Mouse (Mus musculus) MEL-GATA-1-ER (cell line): ENCODE data around the gene Cdc40.

Experiments used
- DNase-seq: peaks from one replicate; pipeline ENCODE4 v3.0.0-alpha.2; 2012; ENCODE audit warnings: low read depth; ENCODE audit errors: extremely low read depth

Cdc40 gene

DNA sequence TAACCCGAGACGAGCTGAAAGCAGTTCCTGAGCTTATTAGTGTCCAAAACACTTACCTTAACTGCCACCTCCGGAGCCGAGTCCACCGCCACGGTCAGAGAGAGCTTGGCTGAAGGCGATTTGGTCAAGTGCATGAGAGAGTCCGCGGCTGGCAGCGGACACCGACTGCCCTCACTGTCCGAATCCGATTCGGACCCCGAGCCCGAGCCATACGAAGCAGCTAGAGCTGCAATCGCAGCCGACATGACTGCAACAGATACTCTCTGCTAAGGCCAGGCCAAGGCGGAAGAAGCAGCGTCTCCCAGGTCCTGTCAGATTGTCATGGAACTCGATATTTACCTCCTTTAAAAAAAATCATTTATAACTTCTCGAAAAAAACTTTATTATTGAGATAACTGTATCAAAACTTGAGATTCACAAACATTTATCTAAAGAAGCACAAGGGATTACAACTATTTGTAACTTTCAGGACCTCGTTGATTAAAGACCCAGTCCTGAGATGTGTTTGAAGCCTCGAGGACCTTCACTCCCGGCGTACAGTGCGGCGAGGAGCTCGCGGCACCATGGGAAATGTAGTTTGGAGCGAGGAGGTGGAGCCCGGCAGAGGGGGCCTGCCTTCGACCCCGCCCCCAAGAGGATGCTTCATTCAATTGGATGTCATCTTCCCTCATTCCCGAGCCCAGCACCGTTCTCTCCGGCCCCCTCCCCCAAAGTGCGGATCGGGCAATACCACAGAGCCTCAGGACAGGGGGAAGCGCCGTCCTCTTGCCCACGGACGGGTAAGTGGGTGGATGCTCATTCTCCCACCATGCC, at the start of gene Cdc40, which contains the start of gene Wasf1:
Cdc40 (minus strand) TSS at position 481 of the 813 bp plus-strand sequence.
Wasf1 (plus strand) TSS at position 645 of the 813 bp plus-strand sequence.
- DNase-seq: peak; percentile 95

DNA sequence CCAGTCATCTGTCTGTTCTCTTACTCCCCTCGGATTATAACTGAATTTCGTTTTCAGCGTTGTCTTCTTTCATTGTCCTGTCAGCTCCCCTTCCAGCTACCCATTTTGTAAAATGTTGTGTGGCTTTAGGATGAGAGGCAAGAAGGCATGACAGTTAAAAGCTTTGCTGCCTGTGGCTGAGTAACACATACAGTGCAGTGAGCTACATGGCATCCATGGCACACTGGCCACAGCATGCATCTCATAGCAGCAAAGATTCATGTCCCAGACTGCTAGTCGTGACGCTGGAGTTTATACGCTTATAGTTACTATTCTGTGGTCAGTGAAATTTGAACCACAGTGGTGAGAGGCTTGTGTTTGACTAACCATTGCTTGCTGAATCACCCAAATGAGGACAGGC, 36.4 kb upstream of the Cdc40 start:
- no peak for DNase-seq

DNA sequence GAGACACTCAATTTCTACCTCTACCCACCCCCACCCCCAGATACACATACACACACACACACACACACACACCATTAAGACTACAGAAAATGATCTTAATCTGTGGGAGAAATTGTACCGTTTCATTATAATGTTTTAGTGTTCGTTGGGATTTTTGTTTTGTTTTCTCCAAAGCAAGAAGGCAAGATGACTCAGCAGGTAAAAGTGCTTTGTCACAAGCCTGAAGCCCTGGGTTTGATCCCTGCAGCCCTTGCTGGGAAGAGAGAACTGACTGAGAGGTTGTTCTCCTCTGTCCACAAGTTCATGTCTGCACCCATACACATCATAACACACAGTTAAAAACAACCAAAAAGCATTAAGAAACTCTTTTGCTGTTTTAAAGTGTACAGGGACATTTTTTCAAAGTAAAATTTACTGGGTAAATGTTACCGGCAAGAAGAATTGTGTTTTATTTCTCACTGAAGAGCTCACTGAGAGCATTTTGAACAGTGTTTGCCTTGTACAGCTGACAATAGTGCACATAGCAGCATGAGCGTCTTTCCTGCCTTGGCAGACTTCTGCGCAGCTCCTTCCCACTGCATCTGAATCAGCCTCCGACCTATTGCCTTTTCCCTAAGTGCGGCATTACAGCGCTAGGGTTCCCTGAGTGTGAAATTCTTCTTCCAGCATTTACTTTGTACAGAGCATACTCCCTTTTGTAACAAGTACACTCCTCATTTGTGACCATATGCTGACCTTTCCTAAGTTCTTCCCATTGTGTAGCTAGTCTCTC, 35.7 kb upstream of the Cdc40 start:
- peak; percentile 12 for DNase-seq

DNA sequence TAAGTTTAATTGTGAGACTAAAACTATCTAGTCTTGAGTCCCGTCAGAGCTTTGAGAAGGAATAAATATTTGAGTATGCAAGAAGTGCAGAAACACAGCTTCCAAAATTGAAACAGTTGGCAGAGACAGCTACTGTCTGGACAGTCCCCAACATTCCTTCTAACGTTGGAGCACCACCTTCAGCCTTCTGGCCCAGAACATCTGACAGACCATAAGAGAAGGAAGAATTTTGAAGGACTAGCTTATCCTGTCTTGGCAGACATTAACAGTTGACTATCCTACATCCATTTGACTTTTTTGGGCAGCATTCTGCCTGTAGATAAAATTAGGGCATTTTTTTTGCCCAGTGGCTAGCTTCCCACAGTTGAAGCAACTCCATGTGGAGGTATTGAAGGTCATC, 32.1 kb upstream of the Cdc40 start:
- no peak for DNase-seq

DNA sequence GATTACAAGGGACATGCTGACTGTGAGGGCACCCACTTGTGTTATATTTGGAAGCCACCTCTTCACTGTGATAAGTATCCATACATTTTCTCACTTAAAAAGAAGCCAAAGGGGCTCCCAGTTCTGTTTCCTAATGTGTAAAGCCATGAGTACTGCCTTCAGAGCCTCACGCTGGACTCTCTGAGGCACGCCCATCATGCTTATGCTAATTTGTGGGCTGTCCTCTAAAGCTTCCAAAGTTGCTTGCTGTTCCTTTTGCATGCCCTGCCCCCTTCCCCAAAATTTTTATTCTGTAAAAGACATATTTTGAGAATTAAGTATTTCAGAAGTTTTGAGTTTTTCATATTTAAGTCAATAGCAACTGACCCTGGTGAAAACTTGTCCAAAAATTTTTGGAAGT, 27.7 kb upstream of the Cdc40 start:
- no peak for DNase-seq

DNA sequence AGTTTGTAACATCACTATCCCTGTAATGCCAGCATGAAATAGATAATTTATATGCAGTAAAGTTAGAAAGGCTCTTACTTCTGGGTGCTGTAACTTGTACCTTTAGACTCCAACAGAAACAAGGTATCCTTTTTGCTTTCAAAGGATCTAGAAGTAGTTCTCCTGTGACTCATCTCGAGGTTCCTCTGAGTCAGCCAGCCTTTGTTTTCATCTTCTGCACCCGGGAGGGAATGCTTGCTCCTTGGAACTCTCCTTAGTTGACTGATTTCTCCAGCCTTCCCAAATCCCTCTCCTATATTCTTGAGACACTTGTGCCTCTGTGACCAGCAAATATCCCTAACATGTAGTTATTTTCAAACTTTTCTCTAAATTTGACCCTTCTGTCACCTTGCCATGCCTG, 25.5 kb upstream of the Cdc40 start:
- no peak for DNase-seq

DNA sequence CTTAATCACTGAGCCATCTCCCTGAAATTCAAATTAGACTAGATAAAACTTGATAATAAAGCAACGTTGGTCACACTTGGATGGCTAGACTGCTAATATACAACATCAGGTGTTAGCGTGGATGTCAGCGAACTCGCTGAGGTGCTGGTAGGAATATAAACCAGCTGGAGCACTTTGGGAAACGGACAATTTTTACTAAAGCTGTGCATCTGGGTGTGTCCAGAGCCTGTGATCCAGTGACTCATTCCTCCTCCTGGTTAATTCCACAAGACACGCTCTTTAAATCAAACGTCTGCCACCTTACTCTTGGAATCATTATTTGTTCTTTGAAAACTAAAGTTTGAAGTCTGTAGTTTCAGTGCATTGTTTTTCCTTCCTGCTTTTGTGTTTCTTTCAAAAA, 23.7 kb upstream of the Cdc40 start:
- DNase-seq: no peak

DNA sequence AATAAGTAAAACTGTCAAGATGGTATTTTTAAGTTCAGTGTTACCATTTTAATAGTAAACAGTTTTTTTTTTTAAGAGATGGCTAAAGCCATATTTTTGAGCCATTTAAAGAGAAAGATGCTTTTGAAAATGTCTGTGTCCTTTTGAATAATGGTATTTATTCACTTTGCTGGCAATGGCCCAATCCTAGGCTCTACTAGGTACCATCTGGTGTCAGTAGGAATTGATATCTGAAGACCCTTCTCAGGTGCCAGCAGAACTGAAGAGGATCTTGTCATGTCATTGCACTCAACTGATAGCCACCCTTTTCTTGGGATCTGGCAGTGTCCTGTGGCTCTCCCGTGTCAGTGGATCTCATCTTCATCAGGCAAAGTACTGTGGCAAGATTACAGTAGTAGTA, 23.0 kb upstream of the Cdc40 start:
- DNase-seq: no peak

DNA sequence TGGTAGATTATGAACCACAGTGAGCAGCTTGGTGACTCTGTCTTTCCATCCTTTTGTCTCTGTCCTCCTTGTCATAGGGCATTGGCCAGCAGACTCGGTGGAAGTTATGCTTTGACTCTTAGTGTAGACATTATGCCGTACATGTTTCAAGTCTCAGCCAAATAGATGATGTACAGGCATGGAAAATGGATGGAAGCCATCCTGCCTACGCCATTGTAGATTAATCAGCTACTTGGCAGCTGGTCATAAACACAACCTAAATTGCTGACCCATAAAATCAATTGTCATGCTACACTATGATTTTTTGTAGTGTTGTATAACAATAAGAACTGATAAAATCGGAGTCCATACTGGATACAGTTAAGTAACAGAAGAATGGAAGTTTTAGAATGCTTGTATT, 18.7 kb upstream of the Cdc40 start:
- no peak for DNase-seq

DNA sequence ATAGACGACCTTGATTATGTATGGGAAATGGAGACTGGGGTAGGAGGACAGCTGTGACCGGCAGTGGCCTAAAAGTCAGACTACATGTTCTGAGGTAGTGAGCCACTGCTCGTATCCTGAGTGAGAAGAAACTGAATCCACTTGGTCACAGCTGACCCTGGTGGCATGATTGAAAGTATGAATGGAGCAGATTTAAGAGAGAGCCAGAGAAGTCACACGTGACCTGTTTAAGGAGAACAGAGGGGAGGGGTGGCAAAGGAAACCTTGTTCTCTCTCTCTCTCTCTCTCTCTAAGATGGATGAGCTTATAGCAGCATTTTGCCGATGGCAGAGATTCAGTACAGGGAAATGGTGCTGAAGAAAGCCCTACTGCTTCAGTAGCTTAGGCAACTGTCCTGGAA, 13.5 kb upstream of the Cdc40 start:
- DNase-seq: no peak

DNA sequence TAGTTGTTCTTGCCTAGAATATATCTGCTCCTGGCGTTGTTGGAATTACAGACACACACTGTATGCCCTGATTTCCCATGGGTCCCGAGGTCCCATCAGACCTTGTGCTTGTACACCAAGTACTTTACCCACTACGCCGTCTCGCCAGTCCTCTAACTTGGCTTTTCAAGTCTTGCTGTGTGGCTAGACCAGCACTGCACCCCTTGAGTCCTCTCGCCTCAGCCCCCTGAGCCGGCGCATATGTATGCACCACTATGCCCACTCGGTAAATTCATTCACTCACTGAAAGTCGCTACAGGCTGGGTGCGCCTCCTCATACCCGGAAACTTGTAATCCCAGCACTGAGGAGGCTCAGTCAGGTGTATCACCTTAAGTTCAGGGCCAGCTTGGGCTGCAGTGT, 12.7 kb upstream of the Cdc40 start:
- no peak for DNase-seq

DNA sequence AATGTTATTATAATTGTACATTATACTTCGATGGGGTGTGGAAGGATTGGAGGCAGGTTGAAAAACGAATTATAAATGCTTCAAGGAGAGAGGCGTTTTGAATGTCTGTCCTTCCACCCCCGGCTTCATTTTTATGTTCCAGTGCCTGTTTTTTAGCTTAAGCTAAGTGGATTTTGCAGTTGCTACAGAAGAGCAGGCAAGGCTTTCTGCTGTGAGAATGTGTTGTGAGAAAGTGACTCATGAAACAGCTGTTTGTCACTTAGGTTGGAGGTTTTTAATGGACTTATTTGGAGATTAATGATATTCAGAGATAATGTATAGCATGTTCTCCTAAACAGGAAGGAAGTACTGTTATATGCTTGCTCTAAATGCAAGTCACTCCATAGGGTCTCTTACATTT, 6.0 kb upstream of the Cdc40 start:
- no peak for DNase-seq

DNA sequence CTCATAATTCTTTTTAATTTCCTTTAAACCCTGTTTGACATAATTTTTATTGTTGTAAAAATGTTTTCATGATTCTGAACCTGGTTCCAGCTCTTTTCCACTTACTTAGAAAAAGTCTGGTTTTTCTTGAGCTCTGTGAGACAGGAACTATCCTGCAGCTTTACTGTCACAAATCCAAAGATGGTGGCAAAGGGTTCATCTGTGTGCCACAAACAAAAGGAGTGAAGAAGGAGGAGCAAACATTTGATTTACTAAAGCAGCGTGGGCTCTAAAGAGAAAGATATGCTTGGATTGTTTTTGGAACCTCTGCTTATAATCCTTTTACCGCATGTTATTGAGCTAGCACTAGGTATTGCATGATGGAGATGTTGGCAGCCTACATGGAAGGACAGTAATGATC, 4.2 kb upstream of the Cdc40 start:
- DNase-seq: no peak

DNA sequence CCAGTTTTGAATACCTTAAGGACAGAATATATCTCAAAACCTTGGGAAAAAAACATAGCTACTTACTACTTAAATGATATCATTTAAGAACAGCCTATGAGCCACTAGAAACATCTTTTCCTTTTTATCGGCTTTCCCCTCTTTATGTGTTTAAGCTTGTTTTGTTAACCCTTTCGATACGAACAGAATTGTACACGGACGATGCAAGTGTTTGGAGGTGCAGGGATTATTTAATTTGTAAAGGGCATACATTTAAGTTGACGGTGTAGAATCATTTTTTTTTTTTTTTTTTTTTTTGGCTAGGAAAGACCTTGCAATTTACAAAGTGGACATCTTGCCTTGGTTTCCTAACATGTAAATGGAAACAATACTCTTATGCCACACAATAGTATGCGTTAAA, 2.3 kb upstream of the Cdc40 start:
- no peak for DNase-seq

DNA sequence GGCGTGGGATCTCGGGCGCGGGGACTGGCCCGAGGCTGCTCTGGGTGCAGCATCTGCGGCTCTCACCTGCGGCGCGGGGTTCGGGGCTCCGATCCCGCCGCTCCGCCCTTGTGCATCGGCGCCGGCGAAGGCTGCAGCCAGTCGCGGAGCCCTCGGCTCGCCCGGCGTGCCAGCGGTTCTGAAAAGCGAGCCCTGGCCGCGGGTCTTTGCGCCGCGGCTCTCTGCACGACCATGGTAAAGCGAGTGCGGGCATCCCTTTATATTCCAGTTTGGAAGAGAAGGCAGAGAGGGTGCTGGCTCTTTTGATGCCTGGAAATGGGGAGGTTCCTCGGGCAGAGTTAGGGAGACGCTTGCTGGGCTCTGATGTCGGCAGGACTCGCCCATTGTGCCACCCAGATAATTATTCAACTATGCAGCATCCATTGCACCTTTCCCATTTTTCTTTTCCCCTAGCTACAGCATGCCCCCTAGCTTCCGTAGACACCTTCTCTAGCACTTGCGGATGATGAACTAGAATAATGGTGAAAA, 1.2 kb upstream of the Cdc40 start:
- no peak for DNase-seq

DNA sequence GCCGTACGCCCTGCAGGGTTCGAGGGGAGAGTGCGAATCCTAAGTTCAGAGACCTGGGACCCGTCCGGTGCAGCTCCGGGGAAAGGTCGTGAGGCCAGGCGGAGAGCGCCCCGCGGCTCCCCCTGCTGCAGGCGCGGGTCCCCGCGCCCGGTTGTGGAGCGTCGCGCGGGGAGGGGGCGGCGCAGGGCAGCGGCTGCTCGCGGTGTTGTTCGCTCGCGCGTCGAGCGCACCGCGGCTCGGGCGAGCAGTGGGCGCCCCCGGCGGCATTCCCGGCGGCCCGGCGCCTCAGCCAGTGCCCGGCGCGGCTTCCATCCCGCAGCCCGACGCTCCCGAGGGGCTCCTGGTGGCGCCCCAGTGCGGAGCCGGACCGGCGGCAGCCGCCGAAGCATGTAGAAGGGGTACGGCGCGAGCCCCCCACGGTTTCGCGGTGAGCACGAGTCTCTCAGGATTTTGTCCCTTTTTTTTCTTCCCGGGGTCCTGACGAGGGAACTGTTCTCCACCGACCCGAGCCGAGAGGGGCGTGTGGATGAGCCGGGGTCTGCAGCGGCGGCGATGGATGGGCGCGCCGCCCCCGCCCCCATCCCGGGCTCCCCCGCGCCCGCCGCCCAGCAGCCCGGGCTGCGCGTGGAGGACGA, 650 bp upstream of the Cdc40 start:
- DNase-seq: no peak

DNA sequence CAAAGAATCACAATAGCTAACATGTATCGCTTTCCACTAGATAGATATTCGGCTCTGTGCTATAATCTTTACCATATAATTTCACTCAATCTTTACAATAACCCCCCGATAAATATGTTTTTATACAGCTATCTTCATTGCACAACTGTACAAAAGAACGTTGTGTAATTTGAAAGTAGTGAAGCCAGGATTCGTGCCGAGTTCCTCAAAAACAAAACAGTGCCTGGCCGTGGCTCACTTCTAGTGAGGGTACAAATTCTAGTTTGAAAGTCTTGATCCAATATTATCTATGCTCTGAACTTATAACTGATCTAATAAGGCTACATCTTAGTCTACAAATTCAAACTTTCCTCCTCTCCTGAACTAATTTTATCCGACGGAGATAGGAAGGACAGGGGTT, 778 bp downstream of the Cdc40 start:
- no peak for DNase-seq

DNA sequence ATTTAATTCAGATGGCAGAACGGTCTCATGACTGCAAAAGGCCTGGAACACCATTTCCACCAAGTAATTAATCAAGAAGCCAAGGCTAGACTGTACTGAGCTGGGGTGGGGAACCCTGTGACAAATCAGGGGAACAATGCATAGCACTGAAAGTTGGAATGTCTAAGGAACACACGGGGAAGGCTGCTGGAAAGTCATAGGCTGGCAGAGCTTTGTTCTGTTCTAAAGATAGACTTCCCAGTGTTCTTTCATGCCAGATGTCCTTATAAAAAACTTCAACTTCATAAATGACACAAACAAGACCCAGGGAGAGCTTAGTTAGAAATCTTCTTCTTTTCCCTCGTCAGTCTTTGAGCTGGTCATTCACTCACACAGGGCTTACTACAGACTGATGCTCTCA, 1.9 kb downstream of the Cdc40 start:
- no peak for DNase-seq

DNA sequence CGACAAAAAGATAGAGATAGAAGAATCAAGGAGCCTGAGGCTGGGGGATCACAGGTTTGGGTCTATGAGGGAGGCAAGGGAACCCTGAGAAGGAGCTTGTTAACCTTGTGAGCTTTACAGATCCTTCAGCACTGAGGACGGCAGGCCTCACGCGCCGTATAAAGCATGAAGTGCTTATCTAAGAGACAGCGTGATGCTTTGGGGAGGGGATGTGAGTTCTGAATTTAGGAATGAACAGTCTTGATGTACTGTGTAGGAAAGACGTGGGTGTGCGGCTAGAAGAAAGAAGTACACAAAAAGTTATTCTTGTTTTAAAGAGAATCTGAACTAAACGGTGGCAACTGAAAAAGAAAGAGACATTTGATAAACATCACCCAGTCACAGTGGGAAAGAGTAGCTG, 3.1 kb downstream of the Cdc40 start:
- no peak for DNase-seq

DNA sequence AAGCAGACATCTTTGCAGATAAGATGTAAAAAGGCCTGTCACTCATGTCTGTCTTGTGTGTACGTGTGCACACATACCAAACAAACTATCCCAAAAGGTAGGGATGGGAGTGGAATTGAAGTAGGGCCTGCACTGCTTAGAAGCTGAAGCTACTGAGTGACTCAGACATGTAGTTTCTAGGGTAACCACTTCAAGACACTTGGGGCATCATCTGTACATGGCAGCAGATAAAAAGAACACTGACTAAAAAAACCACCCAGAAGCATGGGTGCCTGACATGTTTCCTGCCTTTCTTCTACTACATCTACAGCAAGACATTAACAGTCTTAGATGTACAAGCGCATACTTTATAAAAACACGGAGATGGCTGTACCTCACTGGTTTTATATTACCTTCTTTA, 4.9 kb downstream of the Cdc40 start:
- DNase-seq: no peak

DNA sequence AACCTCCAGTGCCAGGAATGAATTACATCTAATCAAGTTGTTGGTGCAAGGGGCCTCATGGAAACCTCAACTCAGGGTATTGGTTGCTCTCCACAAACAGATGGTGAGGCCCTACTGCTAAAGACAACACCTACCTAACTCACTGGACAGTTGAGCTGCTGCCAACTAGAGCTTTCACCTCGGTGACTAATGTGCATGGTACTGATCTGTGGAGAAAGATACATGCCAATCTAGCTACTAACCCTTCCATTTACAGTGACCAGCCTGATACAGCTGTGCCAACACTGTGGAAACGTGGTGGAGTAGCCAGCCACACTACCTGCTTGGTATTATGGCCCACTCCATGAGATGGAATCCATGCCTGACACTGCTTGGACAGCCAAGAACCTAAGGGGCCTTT, 11.1 kb downstream of the Cdc40 start:
- no peak for DNase-seq

DNA sequence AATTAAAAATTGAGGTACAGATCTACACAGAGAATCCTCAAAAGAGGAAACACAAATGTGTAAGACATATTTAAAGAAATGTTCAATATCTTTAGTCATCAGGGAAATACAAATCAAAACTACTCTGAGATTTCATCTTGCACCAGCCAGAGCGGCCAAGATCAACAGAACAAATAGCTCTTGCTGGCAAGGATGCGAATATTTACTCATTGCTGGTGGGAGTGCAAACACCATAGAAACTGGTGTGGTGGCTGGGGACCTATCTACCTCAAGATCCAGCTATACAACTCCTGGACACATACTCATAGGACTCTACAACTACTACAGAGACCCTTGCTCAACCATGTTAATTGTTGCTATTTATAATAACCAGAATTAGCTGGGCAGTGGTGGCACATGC, 11.8 kb downstream of the Cdc40 start:
- no peak for DNase-seq
